Mouse (Mus musculus) cortical plate, adult 2 months (tissue): ENCODE data around the gene Zfp709. TPM values are rescaled to one million over a fixed set of nuclear protein-coding genes. Genes with fewer than 3 reads are reported as not detected.
A peak's percentile ranks its signal among the peaks of the same experiment; 100 is the strongest.
"Not testable (repeated sequence)": the region's sequence is repeated elsewhere in the genome, so short reads cannot be mapped to it uniquely, and the experiment has no call there.

Experiments used
- H3K27ac ChIP-seq: fragments of 200-500 bp; 2 replicates; pipeline ENCODE4 v1.5.1; 2012; ENCODE audit warnings: low read length, control low read depth, inconsistent platforms; ENCODE audit not compliant: insufficient read depth
- H3K4me1 ChIP-seq: fragments of 200-500 bp; 2 replicates; pipeline ENCODE4 v1.6.1; 2011; ENCODE audit warnings: low read length; ENCODE audit not compliant: control insufficient read depth, insufficient read depth
- H3K4me3 ChIP-seq: fragments of 200-500 bp; 2 replicates; pipeline ENCODE4 v1.5.1; 2011; ENCODE audit warnings: mild to moderate bottlenecking, low read length, control low read depth; ENCODE audit not compliant: insufficient read depth
- CTCF ChIP-seq: fragments of 200-500 bp; IDR thresholded peaks from 2 replicates; pipeline ENCODE4 v1.5.1; 2011; ENCODE audit warnings: mild to moderate bottlenecking, control low read depth, low read length; ENCODE audit not compliant: insufficient read depth; ENCODE audit errors: extremely low read depth
- POLR2A ChIP-seq: fragments of 200-500 bp; IDR thresholded peaks from 2 replicates; pipeline ENCODE4 v1.6.1; 2011; ENCODE audit warnings: mild to moderate bottlenecking, low read length, control low read depth; ENCODE audit not compliant: insufficient read depth; ENCODE audit errors: extremely low read depth
- polyA plus RNA-seq: library from polyadenylated mRNA; depleted of rRNA; stranded (reverse); fragments of >200 nt; gene quantifications from 2 replicates; pipeline ENCODE4 v1.2.3, GENCODE M21; 2012; rRNA removed

The Zfp709 gene
- polyA plus RNA-seq, result 2.9 TPM in 2 replicates

DNA sequence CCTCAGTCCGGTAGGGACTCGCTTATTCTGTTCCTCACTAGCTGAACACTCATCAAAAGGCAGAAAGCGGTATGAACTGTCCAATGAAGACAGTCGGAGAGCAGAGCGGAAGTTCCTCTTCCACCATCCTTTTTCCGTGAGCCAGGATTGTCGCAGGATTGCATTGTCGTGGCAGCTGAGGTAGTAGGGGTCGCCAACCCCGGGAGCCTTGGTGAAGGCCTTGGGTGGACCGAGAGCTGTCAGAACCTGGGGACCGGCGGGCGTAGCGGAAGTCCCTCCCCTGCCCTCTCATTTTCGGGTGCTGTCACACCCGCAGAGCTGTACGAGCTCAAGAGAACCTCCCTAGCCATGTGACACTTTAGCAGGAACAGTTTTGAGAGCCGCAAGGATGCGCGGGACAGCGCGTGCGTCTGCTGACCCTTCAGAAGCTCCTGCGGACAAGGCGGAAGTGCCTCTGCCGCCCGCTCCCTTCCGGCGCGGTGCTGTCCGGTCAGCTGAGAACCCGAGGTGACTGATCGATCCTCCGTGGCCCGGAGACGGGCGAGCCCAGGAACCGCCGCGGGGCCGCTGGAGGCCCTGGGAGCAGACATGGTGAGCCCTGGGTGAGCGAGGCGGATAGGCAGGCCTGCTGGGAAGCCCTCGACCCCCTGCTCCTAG lies at the start of gene Zfp709:
Zfp709 (plus strand) TSS at position 402 of the 657 bp plus-strand sequence.
- H3K27ac ChIP-seq, result peak within 1 kb of the TSS; percentile 11
- peak within 1 kb of the TSS; percentile 61 for H3K4me3 ChIP-seq
- no peaks in the 10 kb centered on the region for H3K4me1 ChIP-seq
- TF ChIP-seq POLR2A (no peak; the same call in 1 of the 2 replicates), CTCF (no peak)

DNA sequence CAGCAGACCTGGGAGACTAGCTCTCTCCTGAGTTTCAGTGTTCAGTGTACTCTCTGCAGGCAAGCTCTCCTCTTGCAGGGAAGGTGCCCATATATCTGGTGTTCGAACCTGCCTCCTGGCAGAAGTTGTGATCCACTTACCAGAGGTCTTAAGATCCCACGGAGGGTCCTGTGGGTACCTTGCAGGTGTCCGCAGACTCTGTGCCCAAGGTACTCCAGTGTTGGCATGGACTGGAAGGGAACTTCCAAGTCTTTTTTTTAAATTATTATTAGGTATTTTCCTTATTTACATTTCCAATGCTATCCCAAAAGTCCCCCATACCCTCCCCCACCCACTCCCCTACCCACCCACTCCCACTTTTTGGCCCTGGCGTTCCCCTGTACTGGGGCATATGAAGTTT lies 43.6 kb upstream of the Zfp709 start:
- not testable (repeated sequence) for H3K4me1 ChIP-seq, H3K27ac ChIP-seq, H3K4me3 ChIP-seq

DNA sequence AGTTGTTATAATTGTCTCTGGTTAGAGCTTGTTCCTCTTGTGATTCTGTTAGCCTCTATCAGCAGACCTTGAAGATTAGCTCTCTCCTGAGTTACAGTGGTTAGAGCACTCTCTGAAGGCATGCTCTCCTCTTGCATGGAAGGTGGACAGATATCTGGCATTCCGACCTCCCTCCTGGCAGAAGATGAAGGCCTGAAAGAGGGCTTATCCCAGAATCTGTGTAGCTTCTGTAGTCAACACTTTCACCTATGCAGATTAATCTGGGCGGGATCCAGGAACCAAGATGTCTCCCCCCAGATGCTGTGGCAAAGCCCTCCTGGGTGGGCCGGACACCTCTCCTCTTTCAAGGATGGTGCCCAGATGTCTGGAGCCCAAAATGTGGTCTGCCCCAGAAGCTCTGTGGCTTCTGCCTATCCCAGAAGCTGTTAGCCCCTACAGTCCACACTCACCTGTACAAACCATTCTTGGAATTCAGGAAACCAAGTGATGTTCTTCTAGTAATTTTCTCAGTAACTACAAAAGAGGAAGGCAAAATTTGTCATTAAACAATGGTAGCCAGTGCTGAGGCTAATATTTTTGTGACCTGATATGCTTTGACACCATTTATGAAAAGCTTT lies 40.5 kb upstream of the Zfp709 start:
- not testable (repeated sequence) for H3K27ac ChIP-seq, H3K4me1 ChIP-seq, H3K4me3 ChIP-seq

DNA sequence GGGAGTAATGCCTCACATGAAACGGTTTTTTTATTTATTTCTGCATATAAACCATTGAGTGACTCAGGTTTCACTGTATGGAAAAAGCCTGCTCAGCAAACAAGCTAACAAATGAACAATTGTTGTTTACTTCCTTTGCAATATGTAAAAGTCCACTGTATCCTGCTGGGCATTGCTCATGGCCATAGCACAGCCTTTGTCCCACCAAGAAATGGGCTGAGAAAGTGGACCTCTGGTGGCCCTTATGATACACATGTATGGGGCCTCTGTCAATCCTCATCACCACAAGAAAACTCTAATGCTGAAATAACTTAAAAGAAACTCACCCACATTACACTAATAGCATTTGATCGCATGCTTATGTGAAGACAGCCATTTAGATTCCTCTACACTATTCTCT lies 39.3 kb upstream of the Zfp709 start:
- H3K27ac ChIP-seq, H3K4me3 ChIP-seq, H3K4me1 ChIP-seq: not testable (repeated sequence)

DNA sequence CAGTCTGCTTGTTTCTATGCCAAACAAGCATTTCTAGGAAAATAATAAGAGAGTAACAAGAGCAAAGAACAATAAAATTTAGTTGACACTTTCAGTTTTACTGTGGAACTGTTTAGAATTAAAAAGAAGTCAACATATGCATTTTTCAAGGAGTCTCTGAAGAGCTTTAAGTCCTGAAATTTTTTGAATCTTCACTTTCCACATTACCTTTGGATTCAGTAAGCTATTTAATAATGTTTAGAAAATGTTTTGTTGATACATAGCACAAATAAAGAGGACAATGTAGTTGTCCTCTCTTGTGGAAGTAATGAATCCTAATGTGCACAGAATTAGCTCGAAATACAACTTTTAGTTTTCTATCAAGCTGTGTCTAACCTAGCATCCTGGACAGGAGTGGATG lies 37.4 kb upstream of the Zfp709 start:
- H3K4me1 ChIP-seq, H3K27ac ChIP-seq, H3K4me3 ChIP-seq: not testable (repeated sequence)

DNA sequence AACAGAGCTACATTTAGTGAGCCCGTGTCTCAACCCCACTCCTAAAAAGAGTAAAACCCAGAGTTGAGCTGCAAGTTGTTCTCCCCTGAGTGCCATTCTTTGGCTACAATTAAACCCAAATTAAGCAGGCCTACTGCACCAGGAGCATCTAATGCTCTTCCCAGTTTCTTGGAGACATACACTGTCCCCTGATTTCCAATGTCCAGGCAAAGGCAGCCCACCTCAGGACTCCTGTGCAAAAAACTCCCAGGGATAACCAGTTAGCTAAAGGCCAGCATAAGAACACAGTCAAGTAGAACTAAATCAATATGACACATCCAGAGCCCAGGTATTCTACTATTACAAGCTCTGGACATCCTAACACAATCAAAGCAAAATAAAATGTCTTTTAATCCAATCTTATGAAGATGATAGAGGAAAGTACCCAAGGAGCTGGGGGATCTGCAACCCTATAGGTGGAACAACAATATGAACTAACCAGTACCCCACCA lies 35.8 kb upstream of the Zfp709 start:
- H3K27ac ChIP-seq, H3K4me3 ChIP-seq, H3K4me1 ChIP-seq: not testable (repeated sequence)

DNA sequence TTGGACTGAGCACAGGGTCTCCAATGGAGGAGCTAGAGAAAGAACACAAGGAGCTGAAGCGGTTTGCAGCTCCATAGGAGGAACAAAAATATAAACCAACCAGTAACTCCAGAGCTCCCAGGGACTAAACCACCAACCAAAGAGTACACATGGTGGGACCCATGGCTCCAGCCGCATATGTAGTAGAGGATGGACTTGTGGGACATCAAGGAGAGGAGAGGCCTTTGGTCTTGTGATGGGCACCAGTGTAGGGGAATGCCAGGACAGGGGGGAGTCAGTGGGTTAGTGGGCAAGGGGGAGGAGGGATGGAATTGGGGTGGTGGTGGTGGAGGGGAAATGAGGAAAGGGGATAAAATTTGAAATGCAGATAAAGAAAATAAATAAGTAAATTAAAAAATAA lies 35.1 kb upstream of the Zfp709 start:
- not testable (repeated sequence) for H3K27ac ChIP-seq, H3K4me1 ChIP-seq, H3K4me3 ChIP-seq

DNA sequence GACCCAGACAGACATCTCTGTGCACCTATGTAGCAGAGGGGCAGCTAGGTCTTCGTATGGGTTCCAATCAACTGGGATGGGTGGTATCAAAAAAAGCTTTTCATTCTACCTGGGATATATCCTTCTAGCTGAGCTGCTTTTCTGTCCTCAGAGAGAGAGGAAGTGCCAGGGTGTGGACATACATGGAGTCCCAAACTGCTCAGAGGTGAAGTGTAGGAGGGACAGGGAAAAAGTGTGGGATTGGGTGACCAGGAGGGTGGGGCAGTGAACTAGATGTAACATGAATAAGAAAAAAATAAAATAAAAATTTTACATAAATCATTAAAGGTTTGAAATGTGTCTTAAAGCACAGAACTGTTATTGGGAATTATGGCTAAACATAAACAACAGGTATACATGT lies 30.8 kb upstream of the Zfp709 start:
- not testable (repeated sequence) for H3K27ac ChIP-seq, H3K4me3 ChIP-seq, H3K4me1 ChIP-seq

DNA sequence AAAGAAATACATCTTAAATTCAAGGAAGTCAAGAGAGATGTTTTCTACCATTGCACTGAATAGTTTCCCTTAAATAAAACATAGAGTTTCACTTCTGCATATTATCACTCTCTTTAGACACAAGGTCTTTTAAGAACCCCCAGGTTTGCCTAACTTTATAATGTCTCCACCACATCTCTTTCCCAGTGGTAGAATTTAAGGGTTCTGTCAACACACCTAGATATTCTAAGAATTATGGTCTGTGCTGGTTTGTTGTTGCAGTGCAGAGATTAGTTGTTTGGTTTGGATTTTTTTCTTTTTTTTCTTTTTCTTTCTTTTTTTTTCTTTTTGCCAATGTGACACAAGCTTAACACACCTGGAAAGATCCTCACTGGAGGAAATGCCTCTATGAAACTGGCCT lies 28.5 kb upstream of the Zfp709 start:
- H3K27ac ChIP-seq, H3K4me3 ChIP-seq, H3K4me1 ChIP-seq: not testable (repeated sequence)

DNA sequence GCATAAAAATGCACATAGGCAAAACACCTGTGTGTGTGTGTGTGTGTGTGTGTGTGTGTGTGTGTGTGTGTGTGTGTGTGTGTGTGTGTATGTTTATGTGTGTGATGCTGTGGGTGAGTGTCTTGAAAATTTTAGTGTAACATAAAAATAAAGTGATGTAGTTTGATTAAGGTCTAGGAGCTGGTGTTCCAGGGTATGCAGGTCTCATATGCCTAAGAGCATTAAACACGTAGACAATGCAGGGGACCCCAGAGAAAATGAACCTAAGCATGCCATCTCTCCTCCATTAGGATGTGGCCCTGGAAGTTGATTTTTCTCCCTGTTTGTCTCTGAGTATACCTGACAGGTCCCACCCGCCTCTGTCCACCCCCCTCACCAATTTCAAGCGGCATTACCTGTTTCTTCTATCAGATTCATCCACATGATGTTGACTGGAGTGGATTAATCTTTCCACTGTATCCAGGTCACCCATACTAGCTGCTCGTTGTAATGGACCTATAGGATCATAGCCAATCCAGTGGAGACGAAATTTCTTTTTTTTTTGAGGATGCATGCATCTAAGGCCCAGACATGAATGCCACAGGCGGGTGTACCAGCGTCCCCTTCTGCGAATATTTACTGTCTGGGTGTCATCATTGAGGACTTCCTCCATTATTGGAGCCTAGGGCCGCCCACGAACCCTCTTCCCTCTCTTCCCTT lies 25.0 kb upstream of the Zfp709 start:
- not testable (repeated sequence) for H3K4me3 ChIP-seq, H3K27ac ChIP-seq, H3K4me1 ChIP-seq

DNA sequence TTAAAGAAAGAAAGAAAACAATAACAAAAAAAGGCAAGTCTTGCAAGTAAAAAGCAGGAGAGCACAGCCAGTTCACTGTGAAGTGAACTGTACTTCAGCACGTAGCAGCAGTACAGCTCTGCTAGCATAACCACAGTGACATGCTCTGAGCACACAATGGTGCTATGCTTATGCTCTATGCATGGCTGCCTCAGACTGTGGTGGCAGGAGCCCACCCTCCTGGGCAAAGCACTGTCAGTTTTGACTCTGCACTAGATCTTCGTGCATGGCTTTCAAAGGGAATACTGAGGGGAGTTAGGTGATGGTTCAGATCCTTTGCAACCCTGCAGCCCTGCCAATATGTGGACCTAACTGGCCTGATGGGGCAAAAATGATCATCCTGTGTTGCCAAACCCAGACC lies 24.5 kb upstream of the Zfp709 start:
- H3K27ac ChIP-seq, H3K4me1 ChIP-seq, H3K4me3 ChIP-seq: not testable (repeated sequence)

DNA sequence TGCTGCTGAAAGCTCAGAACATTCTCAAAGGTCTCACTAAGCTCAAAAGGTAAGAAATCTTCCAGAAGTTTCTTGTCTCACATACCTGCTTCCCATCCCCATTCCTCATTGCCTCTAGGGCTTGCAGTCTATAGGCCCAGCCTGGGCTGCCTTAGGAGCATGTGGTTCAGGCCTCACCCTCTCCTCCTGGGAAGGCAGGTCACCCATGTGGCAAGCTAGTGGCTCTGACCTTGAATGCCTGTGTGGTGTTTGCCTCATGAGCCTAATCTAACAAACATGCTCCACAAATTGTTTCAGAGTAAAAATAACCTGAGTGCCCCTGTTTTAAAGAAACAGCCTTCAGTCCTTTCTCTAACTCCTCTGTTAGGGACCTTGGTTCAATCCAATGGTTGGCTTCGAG lies 20.3 kb upstream of the Zfp709 start:
- H3K4me1 ChIP-seq, H3K27ac ChIP-seq: not testable (repeated sequence)

DNA sequence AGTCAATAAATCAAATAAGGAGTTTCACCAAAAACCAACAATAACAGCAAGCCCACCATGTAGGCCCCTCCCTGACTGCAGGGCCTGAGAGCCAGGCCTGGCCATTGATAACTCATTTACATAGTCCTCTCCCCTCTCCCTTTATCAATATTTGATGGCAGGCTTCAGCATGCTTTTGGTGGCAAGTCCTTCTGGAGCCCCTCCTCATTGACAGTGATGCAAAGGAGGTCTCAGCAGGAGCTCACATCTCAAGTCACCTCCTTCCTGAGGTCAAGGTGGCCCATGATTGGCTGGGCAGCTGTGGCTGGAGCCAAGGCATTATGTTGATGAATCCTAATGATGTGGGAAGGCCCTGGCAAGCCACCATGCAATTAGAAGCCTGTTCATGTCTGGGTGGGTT lies 19.8 kb upstream of the Zfp709 start:
- not testable (repeated sequence) for H3K4me3 ChIP-seq, H3K4me1 ChIP-seq, H3K27ac ChIP-seq

More for the DNA sequence above, 20.3 kb upstream of the Zfp709 start:
- H3K4me3 ChIP-seq, result not testable (repeated sequence)

DNA sequence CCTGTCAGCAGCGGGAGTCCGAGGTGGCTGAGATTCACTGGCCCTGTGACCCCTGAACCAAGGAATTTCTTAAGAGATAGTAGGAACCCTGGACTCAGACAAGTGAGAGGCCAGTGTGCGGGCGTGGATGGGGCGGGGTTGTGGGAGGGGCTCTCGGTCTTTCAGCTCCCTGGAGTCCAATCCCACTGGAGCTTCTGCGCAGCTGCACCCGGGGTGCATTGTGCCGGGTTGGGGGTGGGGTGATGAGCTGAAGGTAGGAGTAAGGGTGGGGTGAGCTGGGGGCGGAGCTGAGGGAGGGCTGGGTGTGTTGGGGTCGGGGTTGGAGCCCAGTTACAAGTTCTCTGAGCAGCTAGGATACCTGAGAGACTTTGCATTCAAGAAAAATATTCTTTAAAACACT lies 18.8 kb downstream of the Zfp709 start:
- not testable (repeated sequence) for H3K4me1 ChIP-seq, H3K4me3 ChIP-seq, H3K27ac ChIP-seq

DNA sequence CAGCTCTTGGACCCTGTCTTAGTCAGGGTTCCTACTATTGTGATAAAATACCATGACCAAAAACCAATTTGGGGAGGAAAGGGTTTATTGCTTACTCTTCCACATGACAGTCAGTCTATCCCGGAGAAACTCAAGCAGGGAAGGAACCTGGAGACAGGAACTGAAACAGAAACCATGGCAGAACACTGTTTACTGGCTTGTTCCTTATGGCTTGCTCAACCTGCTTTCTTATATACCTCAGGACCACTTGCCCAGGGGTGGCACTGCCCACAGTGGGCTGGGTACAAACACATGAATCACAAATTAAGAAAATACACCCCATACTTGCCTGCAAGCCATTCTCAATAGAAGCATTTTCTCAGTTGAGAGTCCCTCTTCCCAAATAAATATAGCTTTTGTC lies 21.3 kb downstream of the Zfp709 start:
- H3K4me3 ChIP-seq, H3K27ac ChIP-seq, H3K4me1 ChIP-seq: not testable (repeated sequence)
